Mouse (Mus musculus): ENCODE measurements around the gene Egfem1. TPM values are rescaled to one million over a fixed set of nuclear protein-coding genes. Genes with fewer than 3 reads are reported as not detected.

Gene Egfem1
- not detected in 2 replicates for polyA plus RNA-seq (2012; ENCODE audit: insufficient read depth, insufficient read length, missing spikeins)

- TF ChIP-seq CTCF (IDR thresholded peaks at IDR 0.05; ENCODE audit: low read depth, low read length) (no peak), POLR2A (IDR thresholded peaks at IDR 0.05; ENCODE audit: borderline replicate concordance, low read depth, low read length) (no peak)
- Histone ChIP-seq H3K27ac (ENCODE audit: insufficient read depth, low read depth, low read length) (no peak within 1 kb of the TSS), H3K4me3 (ENCODE audit: insufficient read depth, low read length) (peak within 1 kb of the TSS; percentile 7), H3K4me1 (ENCODE audit: control insufficient read depth, insufficient read depth, low read length) (no peaks in the 10 kb centered on the region)
Observed at GRCm38 (mm10) chr3:29081952-29082295, at the start of gene Egfem1. Gene Egfem1, plus strand, starts transcription at chr3:29082023.

- no peak overlapping the region for H3K4me3 ChIP-seq (ENCODE audit: insufficient read depth, low read length)
- TF ChIP-seq POLR2A (IDR thresholded peaks at IDR 0.05; ENCODE audit: borderline replicate concordance, low read depth, low read length): no peak
- no peak for TF ChIP-seq CTCF (IDR thresholded peaks at IDR 0.05; ENCODE audit: low read depth, low read length)
- no peak overlapping the region for H3K27ac ChIP-seq (ENCODE audit: insufficient read depth, low read depth, low read length)
- no peaks in the 10 kb centered on the region for H3K4me1 ChIP-seq (ENCODE audit: control insufficient read depth, insufficient read depth, low read length)
Observed at GRCm38 (mm10) chr3:29033107-29033506, 48.7 kb upstream of the Egfem1 start.

GRCm38 (mm10) chr3:29036146-29036545 lies 45.7 kb upstream of the Egfem1 start:
- TF ChIP-seq CTCF (IDR thresholded peaks at IDR 0.05; ENCODE audit: low read depth, low read length) (no peak), POLR2A (IDR thresholded peaks at IDR 0.05; ENCODE audit: borderline replicate concordance, low read depth, low read length) (no peak)
- Histone ChIP-seq H3K4me3 (ENCODE audit: insufficient read depth, low read length) (no peak overlapping the region), H3K27ac (ENCODE audit: insufficient read depth, low read depth, low read length) (no peak overlapping the region), H3K4me1 (ENCODE audit: control insufficient read depth, insufficient read depth, low read length) (no peaks in the 10 kb centered on the region)

- Histone ChIP-seq H3K4me1 (ENCODE audit: control insufficient read depth, insufficient read depth, low read length) (no peaks in the 10 kb centered on the region), H3K4me3 (ENCODE audit: insufficient read depth, low read length) (no peak overlapping the region), H3K27ac (ENCODE audit: insufficient read depth, low read depth, low read length) (no peak overlapping the region)
- TF ChIP-seq CTCF (IDR thresholded peaks at IDR 0.05; ENCODE audit: low read depth, low read length) (no peak), POLR2A (IDR thresholded peaks at IDR 0.05; ENCODE audit: borderline replicate concordance, low read depth, low read length) (no peak)
Observed at GRCm38 (mm10) chr3:29036620-29037019, 45.2 kb upstream of the Egfem1 start.

GRCm38 (mm10) chr3:29040064-29040463 lies 41.8 kb upstream of the Egfem1 start:
- H3K27ac ChIP-seq (ENCODE audit: insufficient read depth, low read depth, low read length): no peak overlapping the region
- H3K4me3 ChIP-seq (ENCODE audit: insufficient read depth, low read length): no peak overlapping the region
- TF ChIP-seq POLR2A (IDR thresholded peaks at IDR 0.05; ENCODE audit: borderline replicate concordance, low read depth, low read length) (no peak), CTCF (IDR thresholded peaks at IDR 0.05; ENCODE audit: low read depth, low read length) (no peak)
- no peaks in the 10 kb centered on the region for H3K4me1 ChIP-seq (ENCODE audit: control insufficient read depth, insufficient read depth, low read length)

- Histone ChIP-seq H3K4me1 (ENCODE audit: control insufficient read depth, insufficient read depth, low read length) (no peaks in the 10 kb centered on the region), H3K4me3 (ENCODE audit: insufficient read depth, low read length) (no peak overlapping the region), H3K27ac (ENCODE audit: insufficient read depth, low read depth, low read length) (no peak overlapping the region)
- no peak for TF ChIP-seq CTCF (IDR thresholded peaks at IDR 0.05; ENCODE audit: low read depth, low read length)
Observed at GRCm38 (mm10) chr3:29046281-29046680, 35.5 kb upstream of the Egfem1 start.

DNA sequence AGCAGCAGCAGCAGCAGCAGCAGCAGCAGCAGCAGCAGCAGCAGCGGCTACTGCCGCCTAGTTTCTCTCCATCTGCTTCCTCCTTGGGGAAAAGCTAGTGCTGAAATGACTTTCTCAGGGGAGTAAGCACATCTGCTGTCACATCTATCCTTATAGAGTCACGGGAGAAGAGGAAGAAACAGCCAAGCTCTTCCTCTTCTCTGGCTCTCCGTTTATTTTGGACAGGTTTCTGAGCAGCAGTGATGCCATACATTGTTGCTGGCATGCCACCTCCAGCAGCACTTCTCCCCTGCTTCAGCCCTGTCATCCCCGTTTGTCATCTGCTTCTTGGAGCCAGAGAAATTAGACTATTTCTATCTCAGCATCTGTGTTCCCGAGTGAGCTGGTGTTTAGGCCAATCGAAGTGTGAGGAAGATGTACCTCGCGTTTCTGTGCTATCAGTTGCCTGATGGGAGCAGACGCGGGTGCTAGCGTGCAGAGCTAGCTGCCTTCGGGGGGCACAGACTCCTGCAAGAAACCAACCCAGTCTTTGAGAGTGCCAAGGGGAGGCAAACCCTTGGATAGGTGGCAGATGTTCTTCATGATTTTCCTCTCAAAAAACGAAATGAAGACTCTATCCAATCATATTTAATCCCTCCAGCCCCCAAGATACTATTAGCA lies 34.4 kb upstream of the Egfem1 start:
- Histone ChIP-seq H3K4me1 (ENCODE audit: control insufficient read depth, insufficient read depth, low read length) (no peaks in the 10 kb centered on the region), H3K27ac (ENCODE audit: insufficient read depth, low read depth, low read length) (no peak overlapping the region), H3K4me3 (ENCODE audit: insufficient read depth, low read length) (no peak overlapping the region)
- no peak for TF ChIP-seq POLR2A (IDR thresholded peaks at IDR 0.05; ENCODE audit: borderline replicate concordance, low read depth, low read length)
- no peak for TF ChIP-seq CTCF (IDR thresholded peaks at IDR 0.05; ENCODE audit: low read depth, low read length)

- TF ChIP-seq CTCF (IDR thresholded peaks at IDR 0.05; ENCODE audit: low read depth, low read length): no peak
- TF ChIP-seq POLR2A (IDR thresholded peaks at IDR 0.05; ENCODE audit: borderline replicate concordance, low read depth, low read length): no peak
Observed at GRCm38 (mm10) chr3:29063156-29063555, 18.7 kb upstream of the Egfem1 start.

GRCm38 (mm10) chr3:29068428-29069098 lies 13.3 kb upstream of the Egfem1 start:
- Histone ChIP-seq H3K4me3 (ENCODE audit: insufficient read depth, low read length) (no peak overlapping the region), H3K27ac (ENCODE audit: insufficient read depth, low read depth, low read length) (no peak overlapping the region), H3K4me1 (ENCODE audit: control insufficient read depth, insufficient read depth, low read length) (no peaks in the 10 kb centered on the region)
- TF ChIP-seq CTCF (IDR thresholded peaks at IDR 0.05; ENCODE audit: low read depth, low read length) (no peak), POLR2A (IDR thresholded peaks at IDR 0.05; ENCODE audit: borderline replicate concordance, low read depth, low read length) (no peak)

More at GRCm38 (mm10) chr3:29063156-29063555, 18.7 kb upstream of the Egfem1 start:
- Histone ChIP-seq H3K4me3 (ENCODE audit: insufficient read depth, low read length) (no peak overlapping the region), H3K4me1 (ENCODE audit: control insufficient read depth, insufficient read depth, low read length) (no peaks in the 10 kb centered on the region), H3K27ac (ENCODE audit: insufficient read depth, low read depth, low read length) (no peak overlapping the region)

DNA sequence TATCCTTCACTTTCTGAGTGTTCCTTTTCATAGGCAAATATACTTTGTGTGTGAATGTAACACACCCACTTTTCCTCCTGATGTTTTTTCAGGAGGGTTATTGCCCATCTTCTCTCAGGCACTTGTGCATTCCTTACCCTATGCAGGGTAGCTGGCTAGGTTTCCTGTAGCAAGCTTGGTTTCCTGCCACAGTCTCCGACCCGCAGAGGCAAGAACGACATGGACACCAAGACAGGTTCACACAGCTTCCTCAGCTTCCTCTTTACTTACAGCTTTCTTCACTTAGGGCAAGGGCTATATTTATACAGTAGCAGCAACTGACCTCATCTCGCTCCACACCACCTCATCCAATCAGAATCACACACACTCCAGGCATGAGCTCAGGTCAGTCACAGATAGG lies 10.5 kb upstream of the Egfem1 start:
- no peak overlapping the region for H3K27ac ChIP-seq (ENCODE audit: insufficient read depth, low read depth, low read length)
- TF ChIP-seq CTCF (IDR thresholded peaks at IDR 0.05; ENCODE audit: low read depth, low read length): no peak
- TF ChIP-seq POLR2A (IDR thresholded peaks at IDR 0.05; ENCODE audit: borderline replicate concordance, low read depth, low read length): no peak
- no peaks in the 10 kb centered on the region for H3K4me1 ChIP-seq (ENCODE audit: control insufficient read depth, insufficient read depth, low read length)
- no peak overlapping the region for H3K4me3 ChIP-seq (ENCODE audit: insufficient read depth, low read length)

Measured in bone marrow macrophage, adult 2 months (primary cell).